Mouse (Mus musculus) left cerebral cortex, adult 9 months (tissue): ENCODE measurements around the gene Fam19a5.

Experiments
- DNase-seq, 2 experiments: peaks; one replicate each; pipeline ENCODE4 v3.0.0; 2022; ENCODE audit warnings: low spot score in 2 of 2

The Fam19a5 gene

GRCm38 (mm10) chr15:87543599-87544338, at the start of gene Fam19a5:
TSS of gene Fam19a5 (plus strand) at chr15:87544299.
- DNase-seq = peak in 1 of 2 experiments; percentile 58

- no peak for DNase-seq
Observed at GRCm38 (mm10) chr15:87501737-87502136, 42.4 kb upstream of the Fam19a5 start.

- DNase-seq = no peak
Observed at GRCm38 (mm10) chr15:87507349-87507748, 36.8 kb upstream of the Fam19a5 start.

DNA sequence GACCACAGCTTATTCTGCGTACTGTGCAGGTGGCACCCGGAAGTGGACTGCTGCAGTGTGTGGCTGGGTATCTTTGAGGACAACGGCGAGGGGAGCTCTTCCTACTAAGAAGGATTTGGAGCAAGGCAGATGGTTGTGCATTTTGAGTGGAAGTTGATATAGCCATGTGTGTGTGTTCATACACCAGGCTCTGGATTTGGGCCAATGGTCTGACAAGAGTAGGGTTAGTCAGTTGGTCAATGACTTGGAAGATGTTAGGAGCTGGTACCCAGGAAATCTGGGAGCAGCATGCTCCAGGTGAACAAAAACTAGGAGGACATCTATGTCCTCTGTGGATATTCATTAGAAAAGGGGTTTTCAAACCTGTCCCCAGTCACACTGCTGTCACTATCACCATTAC, 33.2 kb upstream of the Fam19a5 start:
- no peak for DNase-seq

DNA sequence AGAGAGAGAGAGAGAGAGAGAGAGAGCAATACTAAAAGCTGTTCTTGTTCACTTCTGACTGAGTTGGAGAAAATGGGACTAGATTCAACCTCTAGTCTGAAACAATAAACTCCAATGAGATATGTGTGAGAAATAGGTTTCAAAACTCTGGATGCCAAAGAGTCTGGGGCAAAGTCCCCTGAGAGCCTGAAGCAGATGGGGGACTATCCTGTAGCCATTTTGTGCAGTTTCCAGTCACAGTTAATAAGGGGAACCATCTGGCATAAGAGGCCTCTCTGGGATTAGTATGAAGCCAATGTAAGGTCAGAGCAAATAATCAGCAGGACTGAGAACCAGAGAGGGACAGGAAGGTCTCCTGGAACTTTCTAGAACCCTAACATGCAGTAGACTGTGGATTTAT, 25.9 kb upstream of the Fam19a5 start:
- DNase-seq = no peak

DNA sequence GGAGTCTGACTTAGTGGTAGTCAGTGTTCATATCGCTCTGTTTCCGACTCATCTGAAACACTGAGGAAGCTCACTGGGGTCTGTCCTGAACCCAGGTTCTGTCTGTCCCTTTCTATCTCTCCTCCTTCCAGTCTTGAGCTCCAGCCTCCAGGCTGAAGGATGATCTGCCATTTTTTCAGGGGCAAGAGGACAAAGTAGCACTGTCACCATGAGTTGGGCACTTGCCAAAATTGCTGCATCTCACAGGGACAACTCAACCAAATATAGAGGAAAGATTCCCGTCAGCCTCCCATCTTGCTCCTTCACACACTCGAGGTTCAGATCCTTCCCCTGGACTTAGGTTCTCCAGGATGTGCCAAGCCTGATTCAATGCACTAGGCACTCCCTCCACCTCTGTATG, 14.8 kb upstream of the Fam19a5 start:
- DNase-seq = no peak

GRCm38 (mm10) chr15:87541656-87542055, 2.4 kb upstream of the Fam19a5 start:
- no peak for DNase-seq

- DNase-seq = no peak
Observed at GRCm38 (mm10) chr15:87544401-87545129, 466 bp downstream of the Fam19a5 start.

- DNase-seq = no peak
Observed at GRCm38 (mm10) chr15:87545130-87545642, 1.1 kb downstream of the Fam19a5 start.

DNA sequence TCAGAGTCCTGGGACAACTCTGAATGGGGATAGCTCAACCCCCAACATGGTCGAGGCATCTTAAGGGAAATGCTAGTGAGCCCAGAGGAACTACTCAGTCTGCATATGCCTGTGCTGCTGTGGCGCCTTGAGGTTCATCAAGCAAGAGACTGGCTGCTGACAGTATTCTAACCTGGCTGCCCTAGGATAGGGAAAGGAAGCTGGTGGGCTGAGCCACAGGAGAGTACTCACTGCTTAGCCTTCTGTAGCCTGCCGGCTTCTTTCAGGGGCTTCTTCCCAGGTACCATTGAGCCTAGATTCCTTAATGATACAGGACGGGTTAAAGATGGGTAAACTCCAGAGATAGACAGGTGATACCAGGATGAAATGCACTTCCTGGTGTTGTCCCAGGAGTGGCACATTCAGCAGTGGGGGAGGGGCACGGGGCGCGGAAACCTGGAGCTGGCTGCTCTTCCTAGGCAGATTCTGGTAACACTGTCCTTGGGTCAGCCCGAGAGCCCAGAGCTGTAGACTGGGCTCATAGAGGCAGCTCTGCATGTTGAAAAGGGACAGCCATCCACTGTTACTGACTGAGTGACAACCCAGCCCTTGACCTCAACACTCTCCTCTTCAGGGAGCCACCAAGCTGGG, 1.7 kb downstream of the Fam19a5 start:
- no peak for DNase-seq

DNA sequence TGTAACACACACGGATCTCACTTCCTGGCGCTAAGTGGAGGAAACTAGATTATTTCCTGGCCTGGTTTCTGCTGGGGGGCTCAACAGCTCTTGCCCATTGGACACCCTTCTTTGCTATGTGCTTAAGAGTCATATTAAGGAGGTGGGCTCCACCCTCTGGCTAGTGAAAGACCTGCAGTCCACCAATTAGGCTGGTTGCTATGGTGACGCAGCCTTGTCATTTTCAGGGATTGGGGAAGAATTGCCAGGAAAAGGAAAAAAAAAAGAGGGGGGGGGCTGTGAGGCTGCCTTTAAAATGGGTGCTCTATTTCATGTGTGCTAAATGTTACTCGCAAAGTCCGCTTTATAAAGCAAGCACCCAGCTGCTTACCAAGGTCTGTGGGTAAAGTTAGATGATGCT, 2.9 kb downstream of the Fam19a5 start:
- peak in 1 of 2 experiments; percentile 75 for DNase-seq

- no peak for DNase-seq
Observed at GRCm38 (mm10) chr15:87549724-87550123, 5.6 kb downstream of the Fam19a5 start.

GRCm38 (mm10) chr15:87550756-87551155, 6.7 kb downstream of the Fam19a5 start:
- DNase-seq = no peak

DNA sequence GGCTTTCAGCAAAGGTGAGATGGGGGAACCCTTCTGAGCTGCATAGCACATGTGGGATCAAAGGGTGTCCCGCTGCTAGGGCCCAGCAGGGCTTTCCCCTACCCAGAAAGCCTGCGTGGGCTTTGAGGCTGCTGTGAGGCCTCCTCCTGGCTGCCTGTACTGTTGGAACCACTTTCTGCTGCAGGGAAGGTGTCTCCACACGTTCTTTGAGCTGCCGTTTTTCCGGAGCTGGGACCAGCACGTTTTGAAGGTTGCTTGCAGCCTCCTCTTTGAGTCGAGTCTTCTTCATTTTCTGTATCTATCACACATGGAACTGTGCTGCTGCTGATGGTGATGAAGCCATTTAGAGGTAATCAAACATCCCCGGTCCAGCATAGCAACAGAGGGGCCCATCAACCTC, 7.5 kb downstream of the Fam19a5 start:
- no peak for DNase-seq

GRCm38 (mm10) chr15:87555811-87556210, 11.7 kb downstream of the Fam19a5 start:
- DNase-seq = no peak

DNA sequence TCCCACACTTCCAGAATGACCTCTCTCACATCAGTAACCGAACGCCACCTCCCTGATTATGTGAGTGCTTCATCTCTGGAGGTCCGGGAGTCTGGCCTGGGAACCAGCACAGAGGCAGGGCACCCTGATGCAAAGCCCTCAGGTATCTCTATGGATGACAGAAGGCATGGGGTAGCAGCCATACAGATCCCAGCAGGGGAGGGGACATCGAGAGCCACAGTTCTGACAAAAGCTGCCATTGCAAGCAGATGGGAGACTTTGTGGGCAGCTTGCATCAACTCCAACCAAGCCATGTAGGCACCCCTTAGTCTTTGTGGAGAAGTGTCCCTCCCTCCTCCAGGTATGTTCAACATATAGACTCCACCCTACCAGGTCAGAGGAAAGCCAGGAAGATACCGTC, 20.2 kb downstream of the Fam19a5 start:
- no peak for DNase-seq

- DNase-seq = peak in 1 of 2 experiments; percentile 51
Observed at GRCm38 (mm10) chr15:87566040-87566929, 22.2 kb downstream of the Fam19a5 start.

DNA sequence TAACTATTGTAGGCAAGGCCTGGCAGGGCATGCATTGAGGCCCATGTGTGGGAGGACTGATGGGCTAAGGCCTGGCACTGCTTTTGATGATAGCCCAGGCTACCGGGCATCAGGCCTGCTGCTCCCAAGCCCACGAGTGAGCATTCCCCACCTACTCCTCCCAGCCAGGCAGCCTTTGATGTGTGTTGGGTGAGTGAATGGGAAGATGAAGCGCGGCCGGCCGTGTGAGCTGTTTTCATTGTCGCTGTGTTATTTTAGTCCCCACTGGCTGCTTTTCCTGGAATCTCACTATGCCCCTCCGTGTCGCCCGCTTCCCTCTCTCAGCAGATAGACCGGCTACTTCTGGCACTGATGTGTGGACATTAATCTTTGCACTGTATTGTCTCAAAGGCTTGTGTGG, 26.1 kb downstream of the Fam19a5 start:
- DNase-seq = no peak

GRCm38 (mm10) chr15:87579861-87580260, 35.8 kb downstream of the Fam19a5 start:
- DNase-seq = peak in 1 of 2 experiments; percentile 29

- peak in 1 of 2 experiments; percentile 41 for DNase-seq
Observed at GRCm38 (mm10) chr15:87583921-87584621, 40.0 kb downstream of the Fam19a5 start.

DNA sequence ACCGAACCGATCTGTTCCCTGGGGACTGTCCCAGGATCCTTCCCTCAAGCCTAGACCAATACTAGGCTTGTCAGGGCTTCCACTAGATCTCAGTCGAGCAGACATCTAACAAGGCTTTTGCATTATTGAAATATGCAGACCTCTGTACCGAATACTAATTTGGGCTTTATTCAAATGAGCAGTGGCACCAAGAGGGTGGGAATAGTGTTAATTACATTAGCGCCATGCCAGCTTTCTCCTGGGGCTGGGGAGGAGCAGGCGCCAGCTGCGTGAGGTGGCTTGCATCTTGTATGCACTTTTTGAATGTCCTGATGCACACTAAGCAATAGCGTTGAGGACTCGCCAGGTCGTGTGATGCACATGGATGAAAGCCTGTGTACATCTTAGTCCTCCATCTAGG, 46.9 kb downstream of the Fam19a5 start:
- no peak for DNase-seq
